Mouse (Mus musculus): ENCODE results near the gene Gm37240.

Gene Gm37240

DNA sequence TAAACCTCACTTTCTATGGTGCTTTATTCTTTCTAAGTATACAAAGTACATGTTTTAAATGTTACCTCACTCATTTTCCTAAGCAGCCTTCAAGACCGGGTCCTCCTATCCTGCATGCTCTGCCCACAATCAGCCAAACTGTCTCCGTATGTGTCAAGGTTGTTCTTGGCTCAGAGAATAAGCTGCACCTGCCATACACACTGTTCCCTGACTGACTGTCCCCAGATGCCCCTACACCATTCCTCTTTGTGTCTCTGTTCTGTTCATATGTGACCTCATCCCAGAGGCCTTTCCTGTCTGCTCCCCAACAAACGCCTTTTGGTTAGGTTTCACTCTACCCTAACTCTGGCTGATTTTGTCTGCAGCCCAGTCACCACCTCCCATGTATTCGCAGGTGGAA is 60.0 kb downstream of the Gm37240 start:
- DNase-seq (ENCODE audit: low read depth, low spot score), result no peak

DNA sequence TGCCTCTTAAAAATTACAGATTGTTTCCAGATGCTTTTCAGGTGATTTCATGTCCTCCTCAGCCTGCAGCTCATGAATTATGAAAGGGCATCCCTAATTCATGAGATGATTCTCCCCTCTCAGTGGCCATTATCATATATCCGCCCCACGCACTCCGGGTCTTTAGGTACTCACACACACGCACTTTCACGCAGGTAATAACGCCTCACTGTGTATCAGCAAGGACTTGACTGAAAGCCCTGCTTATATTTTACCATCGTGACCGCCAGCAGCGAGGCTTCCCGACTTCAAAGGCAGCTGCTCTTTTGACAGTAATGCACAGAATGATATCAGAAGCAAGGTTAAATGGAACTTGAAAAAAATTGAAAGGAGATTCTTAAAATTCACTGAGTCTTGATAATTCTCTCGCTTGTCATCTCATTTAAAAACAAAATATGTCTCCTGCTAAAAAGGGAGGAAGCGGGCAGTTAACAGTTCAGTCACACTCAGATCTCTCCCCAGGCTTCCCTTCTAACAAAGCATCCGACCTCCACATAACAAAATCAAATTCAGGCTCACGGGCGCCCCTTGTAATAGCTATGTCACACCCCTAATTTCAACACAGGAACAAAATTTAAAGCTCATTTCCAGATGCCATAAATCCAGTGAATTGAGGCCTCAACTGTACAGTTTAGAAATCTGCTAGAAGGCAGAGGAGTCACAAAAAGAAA is 66.3 kb downstream of the Gm37240 start:
- no peak for DNase-seq (ENCODE audit: low read depth, low spot score)

DNA sequence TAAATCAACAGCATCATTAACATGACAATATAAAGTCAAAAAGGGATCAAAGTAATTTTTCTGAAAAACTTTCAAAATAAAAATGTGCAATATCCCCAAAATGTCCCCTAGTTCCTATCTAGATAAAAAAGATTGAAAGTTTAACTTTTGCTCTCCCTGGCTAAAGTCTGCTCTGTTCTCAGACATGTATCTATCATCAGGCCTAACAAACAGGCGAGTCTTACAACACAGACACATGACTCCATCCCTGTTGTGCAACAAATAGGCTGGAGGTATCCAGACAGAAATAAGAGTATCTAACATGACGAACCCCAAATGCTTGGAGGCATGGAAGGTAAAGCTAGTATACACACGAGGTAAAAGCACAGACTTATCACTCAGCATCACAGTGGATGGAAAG is 68.0 kb downstream of the Gm37240 start:
- no peak for DNase-seq (ENCODE audit: low read depth, low spot score)

DNA sequence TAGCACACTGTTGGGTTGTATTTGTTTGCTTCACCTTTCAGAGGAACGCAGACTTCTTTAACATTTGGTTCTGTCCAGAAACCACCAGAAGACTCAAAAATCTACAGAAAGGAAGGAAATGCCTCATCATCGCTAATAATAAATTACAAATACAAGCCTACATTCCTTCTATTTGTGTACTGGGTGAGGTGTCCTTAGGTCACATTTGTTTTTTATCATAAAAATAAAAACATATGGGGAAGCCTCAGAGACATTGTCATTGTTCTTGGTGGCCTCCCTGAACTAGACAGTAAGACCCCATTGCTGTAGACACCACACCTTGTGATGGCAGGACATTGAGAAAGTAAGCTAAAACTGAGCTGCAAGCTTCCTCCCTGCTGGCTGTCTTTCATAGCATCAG is 70.1 kb downstream of the Gm37240 start, which contains the start of gene Fam160a1:
Fam160a1 (minus strand) TSS at position 101 of the 400 bp plus-strand sequence.
- DNase-seq (ENCODE audit: low read depth, low spot score), result no peak

DNA sequence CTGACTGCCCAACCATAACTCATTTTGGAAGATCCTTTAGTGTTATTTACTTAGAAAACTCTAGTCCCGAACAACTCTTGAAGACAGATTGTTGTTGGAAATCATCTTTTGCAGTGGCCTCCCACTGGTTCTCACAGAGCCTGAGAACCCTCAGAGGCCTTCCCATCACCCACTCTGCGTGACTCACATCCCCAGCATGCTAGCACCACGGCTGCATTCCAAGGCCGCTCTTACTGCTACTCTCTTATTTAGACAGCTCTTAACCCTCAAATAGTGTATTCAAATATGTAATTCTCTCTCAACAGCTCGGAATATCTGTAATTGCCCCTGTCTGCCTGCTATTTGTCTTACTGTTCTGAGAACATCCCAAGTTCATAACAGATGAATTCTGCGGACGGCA is 73.1 kb downstream of the Gm37240 start:
- peak; percentile 92 for DNase-seq (ENCODE audit: low read depth, low spot score)

DNA sequence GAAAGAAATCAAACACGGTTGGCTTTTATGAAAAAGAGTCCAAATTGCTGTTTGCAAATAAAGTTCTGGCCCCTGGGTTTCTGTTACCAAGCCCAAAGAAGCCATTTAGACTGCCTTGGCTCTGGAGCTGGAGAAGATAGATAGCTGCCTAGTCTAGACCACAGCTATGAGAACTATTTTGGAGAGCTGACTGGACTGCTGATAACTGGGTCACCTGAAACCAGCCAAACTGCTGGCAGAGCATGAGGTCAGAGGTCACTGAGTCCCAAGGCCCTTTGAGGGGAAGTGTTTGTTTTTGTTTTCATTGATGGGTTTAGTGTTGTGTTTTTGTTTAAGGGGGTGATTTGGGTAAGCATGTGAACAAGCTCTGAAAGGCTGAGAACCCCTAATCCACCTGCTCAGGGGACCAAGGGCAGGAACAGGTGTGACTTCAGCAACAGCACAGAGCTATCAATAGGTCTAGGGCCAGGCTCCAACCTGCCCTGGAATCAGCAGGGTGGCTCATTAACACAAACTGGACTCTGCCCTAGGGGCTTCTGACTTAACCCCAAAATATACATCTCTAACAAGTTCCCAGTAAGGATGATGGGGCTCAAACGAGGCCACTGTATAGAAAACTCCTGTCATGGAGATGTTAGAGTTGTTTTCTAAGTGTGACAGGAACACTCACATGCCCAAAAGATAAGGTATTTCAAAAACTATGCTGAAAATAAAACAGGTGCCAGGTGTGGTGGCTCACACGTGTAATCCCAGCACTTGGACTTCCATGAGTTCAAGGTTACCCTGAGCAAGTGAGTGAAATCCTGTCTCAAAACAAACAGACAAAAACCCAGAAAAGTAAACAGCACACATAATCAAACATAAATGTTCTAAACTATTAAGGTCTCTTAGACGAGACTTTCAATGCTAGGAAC is 74.0 kb downstream of the Gm37240 start:
- DNase-seq (ENCODE audit: low read depth, low spot score), result peak; percentile 73

DNA sequence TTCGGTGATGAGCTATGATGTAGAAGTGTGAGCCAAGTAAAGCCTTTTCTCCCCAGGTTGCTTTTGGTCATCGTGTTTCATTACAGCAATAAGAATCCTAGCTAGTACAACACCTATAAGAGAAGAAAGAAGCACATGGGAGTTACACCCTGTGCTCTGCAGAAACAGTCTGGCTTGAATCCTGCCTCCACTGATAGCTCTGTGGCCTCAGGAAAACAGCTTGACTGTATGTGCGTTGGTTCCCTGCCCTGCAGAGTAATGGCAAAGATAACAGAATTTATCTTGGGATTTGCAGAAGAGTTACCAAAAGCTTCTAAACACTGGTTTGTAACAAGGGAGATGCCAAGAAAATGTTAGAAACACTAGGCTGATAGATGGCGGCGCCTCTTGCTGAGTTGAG is 75.3 kb downstream of the Gm37240 start:
- no peak for DNase-seq (ENCODE audit: low read depth, low spot score)

DNA sequence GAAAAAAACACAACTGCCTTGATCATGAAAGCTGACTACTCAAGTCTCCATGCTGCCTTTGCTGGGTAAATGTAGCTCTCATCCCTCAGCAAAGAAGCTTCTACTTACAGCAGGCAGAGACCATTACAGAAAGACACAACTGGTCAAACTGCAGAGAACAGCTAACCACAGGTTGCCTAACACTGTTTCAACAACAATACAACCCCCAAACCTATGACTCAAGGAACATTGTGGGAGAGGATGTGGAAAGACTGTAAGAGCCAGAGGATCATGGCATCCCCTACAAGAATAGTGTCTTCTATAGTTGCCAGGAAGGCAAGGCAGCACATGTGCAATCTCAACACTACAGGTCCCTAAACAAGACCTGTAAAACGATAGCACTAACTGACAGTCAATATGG is 94.2 kb downstream of the Gm37240 start:
- no peak for DNase-seq (ENCODE audit: low read depth, low spot score)

DNA sequence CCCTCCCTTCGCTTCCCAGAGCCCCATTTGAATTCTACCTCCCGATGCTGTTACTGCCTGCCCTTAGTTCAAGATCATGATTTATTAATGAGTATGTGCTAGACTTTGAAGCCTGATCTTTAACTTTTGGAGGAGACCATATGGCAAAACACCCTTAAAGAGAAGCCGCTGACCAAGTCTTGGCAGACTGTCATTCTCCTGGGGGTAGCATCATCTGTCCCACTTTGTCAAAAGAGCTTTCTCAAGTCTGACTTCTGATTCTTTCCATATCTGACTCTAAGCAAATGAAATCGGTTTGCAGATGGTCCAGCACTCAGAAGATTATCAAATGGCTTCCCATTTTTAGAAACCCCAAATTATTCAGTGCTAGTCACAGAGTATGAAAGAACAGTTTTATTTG is 97.6 kb downstream of the Gm37240 start:
- no peak for DNase-seq (ENCODE audit: low read depth, low spot score)

DNA sequence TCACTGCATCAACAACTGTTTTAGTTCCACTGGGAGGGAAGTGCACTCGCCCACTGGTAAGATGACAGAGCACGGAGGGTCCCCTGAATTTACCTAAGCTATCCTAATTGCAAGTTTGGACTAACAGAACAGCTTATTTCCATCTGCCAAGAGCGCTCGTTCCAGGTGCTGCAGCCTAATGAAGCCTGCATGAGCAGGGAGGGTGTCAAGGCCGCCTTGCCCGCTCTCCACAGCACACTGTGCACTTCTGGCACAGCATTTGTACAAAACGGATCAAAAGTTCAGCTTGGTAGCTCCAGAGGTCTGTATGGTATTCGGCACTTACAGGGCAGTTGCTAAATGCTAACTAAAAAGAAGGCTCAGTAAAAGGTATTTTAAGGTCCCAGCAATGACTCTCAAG is 100.8 kb downstream of the Gm37240 start:
- no peak for DNase-seq (ENCODE audit: low read depth, low spot score)

DNA sequence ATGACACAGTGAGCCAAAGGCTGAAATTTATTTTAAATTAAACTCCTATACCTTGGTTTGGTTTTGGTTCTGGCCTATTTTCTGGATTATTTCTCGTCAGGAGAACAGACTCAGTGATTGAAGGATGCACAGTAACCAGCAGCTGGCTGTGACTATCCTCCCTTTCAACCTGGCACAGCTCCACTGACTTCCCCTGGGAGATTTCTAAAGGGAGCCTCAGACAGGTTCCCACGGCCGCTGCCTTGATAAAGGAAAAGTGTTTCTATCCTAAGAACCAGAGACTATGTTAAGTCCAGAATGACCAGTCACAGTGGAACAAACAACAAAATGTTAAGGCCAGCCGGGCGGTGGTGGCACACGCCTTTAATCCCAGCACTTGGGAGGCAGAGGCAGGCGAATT is 106.4 kb downstream of the Gm37240 start:
- DNase-seq (ENCODE audit: low read depth, low spot score), result no peak

DNA sequence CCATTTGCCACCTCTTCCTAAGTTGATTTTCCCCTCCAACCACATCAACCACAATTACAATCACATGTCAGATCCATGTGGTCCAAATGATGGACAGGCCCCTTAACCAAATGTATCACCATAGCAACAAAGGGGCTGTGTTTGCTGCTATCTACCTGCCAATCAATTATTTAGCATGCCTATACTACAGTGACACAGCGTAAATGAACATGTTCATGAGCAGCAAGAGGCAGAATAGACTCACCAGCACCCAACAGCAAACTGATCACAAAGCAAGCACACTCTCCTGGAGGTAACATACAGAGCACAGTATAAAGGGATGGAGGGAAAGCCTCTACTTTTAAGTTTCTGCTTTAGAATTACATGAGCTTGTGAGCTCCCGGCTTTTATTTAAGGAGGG is 107.0 kb downstream of the Gm37240 start:
- no peak for DNase-seq (ENCODE audit: low read depth, low spot score)

DNA sequence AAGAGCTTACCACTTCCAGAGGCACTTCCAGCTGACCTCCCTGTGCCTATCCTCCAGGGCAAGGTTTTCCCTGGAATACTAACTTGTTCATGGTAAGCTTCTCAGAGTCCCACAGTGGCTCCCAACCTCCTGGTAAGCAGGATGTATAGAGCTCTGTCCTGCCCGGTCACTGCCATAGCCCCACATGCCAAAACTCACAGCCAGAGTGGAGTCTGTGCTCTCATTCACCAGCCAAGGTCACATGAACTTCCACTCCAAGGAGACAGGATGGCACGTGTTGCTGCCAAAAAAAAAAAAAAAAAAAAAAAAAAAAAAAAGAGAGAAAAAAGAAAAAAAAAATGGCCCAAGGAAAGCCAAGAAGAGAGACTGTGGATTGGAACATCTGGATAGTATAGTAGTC is 109.5 kb downstream of the Gm37240 start:
- no peak for DNase-seq (ENCODE audit: low read depth, low spot score)

DNA sequence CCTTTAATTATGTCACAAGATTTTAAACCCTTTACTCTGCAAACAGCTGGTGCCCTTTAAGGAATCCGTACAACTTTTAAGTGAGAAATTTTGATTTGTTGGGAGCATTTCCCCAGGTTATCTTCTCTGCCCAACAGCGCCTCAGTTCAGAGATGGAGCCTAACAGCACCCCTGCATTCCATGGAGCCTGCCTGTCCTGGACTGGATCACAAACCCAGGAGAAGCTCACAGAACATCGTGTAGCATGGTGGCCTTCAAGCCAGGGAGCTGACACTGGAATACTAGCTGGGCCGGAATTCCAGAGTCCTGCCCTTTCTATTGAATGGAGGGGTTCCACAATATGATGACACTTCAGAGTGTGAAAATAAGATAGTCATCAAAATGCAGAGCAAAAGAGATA is 110.0 kb downstream of the Gm37240 start:
- DNase-seq (ENCODE audit: low read depth, low spot score), result no peak

DNA sequence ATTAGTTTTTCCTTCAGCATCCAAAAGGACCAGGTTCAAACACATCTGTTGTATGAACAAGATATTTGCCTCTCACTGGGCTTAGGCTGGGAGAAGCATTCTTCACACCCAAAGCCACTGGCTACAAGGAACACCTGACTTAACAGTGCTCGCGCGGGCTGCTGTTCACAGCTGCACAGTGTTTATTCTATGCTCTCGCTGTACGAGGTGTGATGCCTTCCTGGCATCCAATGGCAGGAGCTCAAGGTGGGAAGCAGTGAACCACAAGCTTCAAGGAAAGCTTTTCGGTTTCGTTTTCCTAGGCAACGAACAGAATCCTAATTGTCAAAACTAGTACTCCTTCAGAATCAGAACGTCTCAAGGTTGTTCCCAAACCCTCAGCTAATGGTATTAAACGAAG is 110.6 kb downstream of the Gm37240 start:
- no peak for DNase-seq (ENCODE audit: low read depth, low spot score)

DNA sequence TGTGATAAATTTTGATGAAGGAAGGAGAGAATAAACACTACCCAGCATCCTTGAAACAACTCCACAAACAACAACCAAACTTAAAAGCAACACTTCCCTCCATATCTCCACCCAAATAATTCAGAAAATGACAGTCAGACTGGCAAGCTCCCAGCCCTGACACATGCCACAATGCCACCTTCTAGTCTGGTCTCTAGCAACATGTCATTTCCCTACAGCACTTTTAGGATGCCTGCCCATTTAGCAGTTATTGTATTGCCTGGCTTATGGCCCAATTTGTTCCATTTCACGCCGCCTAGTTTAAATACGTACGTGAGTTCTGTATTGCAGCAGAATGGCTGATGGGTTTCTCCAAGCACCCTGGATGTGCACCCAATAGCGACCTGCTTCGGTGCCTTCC is 111.2 kb downstream of the Gm37240 start:
- no peak for DNase-seq (ENCODE audit: low read depth, low spot score)

DNA sequence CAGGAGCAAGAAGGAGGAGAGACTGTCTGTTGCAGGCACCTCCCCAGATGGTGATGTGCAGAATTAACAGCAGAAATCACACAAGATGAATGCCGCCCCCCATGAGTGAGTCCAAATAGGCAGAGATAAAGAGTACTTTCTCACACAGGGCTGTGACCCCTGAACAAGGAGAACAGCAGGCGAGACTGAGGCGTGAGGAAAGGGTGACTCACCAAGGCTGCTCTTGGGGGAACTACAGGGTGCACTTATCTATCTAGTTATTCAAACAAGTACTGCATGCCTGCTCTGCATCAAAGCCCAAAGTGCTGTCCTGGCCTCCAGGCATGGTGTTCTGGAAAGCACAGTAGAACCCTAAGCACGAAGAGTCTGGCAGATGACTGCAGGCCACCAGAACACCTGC is 113.4 kb downstream of the Gm37240 start:
- DNase-seq (ENCODE audit: low read depth, low spot score), result peak; percentile 11

DNA sequence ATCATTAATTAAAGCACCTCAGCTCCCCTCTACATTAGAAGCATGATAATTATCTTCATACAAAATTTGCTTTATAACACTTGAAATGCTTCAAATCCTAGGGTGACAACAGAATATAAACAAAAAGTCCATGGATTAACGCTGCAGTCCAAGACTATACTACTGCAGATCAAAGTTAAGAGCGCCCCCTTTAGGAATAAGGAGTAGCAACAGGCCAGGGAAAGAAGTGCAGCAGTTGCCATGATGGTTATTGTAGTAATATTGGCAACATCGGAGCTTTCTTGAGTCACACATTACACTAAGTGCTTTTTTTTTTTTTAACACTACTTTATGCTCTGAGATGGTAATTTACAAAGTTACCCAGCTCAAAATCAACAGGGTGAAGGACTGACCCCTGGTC is 113.9 kb downstream of the Gm37240 start:
- DNase-seq (ENCODE audit: low read depth, low spot score), result peak; percentile 15

DNA sequence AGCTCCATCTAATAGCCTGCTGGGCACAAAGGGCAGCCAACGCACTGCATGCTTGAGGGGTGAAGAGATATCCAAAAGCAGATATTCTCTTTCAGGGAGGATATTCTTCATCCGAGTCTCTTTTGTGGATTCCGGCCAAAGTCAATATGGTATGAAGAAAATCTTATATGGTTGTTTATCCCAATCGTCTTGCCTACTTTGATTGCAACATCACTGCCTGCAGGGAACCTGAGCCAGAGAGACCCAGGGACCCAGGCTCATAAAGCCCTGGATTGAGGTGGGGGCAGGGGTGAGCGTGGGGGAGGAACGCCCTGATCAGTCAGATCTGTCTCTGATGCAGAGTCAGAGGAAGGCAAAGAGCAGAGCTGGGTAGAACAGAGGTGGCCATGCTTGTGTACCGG is 122.4 kb downstream of the Gm37240 start:
- DNase-seq (ENCODE audit: low read depth, low spot score), result peak; percentile 10

DNA sequence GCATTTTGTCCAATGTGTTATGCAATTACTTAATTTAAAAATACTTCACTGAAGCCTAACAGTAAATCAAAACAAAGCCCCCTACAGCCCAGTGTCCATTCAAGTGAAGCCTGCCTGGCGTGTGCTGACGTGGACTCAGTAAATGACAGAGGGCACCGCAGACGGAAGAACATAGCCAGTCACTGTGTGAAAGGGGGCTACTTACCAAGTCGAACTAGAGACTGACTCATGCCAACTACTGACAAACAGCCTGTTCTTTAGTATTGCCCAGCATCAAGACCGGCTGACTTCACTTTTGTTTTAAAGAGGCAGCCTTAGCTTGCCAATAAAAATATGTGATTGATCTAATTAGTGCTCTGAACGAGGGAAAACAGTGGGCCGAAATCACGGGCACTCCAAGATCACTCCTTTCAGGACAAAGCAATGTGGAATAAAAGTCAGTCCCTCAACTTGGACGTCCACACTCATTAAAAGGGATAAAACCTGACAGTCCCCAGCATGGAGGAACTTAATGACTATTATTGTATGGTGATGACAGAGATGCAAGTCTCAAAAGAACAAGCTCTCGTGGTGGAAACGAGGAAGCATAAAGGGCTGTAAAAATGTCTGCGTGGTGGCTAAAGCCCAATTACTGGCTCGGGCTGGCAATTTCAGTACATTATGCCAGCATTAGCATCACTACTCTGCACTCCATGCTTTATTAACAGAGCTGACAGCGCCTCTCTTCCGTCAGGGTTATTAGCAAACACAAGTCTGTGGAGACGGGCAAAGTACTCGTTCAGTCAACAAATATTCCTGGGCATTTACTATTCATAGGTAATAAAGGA is 123.1 kb downstream of the Gm37240 start:
- no peak for DNase-seq (ENCODE audit: low read depth, low spot score)

DNA sequence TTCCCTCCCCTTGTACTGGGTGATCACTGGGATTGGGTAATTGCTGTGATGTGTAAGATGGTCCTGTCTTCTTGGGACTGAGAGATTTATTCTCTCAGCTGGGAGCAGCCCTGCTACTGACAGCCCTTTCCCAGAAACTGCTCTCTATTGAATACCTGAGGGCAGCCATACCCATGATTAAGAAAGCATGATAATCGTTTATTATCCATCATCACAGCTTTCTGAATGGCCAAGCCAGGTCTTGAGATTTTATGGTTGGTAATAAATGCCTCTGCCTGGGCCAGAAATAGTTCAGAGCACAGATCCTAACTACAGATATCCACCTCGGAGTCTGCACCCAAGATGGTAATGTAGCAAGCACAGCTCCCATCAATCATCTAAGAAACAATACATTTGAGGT is 129.4 kb downstream of the Gm37240 start:
- no peak for DNase-seq (ENCODE audit: low read depth, low spot score)

DNA sequence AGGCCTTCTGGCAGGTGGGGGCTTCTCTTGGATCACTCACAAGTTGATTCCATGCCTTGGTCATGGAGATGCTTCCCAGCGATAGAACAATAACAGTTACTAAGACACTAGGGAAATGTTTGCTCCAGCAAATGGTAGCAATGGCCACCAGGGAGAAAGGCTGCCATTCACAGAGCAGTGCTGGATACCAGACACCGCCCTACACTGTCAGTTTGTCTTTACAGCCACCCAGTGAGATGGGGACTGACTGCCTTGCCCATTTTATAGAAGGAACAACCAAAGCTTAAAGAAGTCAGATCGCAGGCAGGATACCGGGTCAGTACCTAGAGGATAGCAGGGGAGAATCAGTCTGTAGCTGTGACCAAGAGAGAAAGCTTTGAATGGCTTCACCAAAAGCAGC is 129.9 kb downstream of the Gm37240 start:
- DNase-seq (ENCODE audit: low read depth, low spot score), result no peak
